Mouse (Mus musculus) limb, embryonic 12.5 days (tissue): ENCODE results near the gene Epo. TPM values are rescaled to one million over a fixed set of nuclear protein-coding genes. Genes with fewer than 3 reads are reported as not detected.

Experiments
- ATAC-seq: fragments of 200-750 bp; cut with Nextera tagmentation; 2 replicates; pipeline ENCODE4 v1.8.0; 2017; ENCODE audit warnings: low read depth, moderate TSS enrichment; ENCODE audit not compliant: insufficient number of reproducible peaks, insufficient read depth, low FRiP score, low TSS enrichment
- H3K27ac ChIP-seq: fragments of 300-500 bp; sonication (generic); 2 replicates; pipeline ENCODE4 v1.5.1; 2016; ENCODE audit warnings: mild to moderate bottlenecking, moderate library complexity
- H3K27me3 ChIP-seq: fragments of 300-500 bp; sonication (generic); 2 replicates; pipeline ENCODE4 v1.6.1; 2016; ENCODE audit warnings: mild to moderate bottlenecking, moderate library complexity
- H3K36me3 ChIP-seq: fragments of 300-500 bp; sonication (generic); 2 replicates; pipeline ENCODE4 v1.6.1; 2016; ENCODE audit warnings: mild to moderate bottlenecking, moderate library complexity
- H3K4me1 ChIP-seq: fragments of 300-500 bp; sonication (generic); replicated peaks from 2 replicates; pipeline ENCODE4 v1.6.1; 2016
- H3K4me2 ChIP-seq: fragments of 300-500 bp; sonication (generic); 2 replicates; pipeline ENCODE4 v1.6.1; 2016; ENCODE audit warnings: mild to moderate bottlenecking, moderate library complexity
- H3K4me3 ChIP-seq: fragments of 300-500 bp; sonication (generic); replicated peaks from 2 replicates; pipeline ENCODE4 v1.5.1; 2016; ENCODE audit warnings: mild to moderate bottlenecking
- H3K9ac ChIP-seq: fragments of 300-500 bp; sonication (generic); replicated peaks from 2 replicates; pipeline ENCODE4 v1.6.1; 2016; ENCODE audit warnings: mild to moderate bottlenecking, moderate library complexity
- H3K9me3 ChIP-seq: fragments of 300-500 bp; sonication (generic); 2 replicates; pipeline ENCODE4 v1.6.1; 2016; ENCODE audit warnings: mild to moderate bottlenecking, moderate library complexity
- WGBS: fragments of 180-500 bp; shearing (Covaris S2); methylation state at CpG from one replicate; pipeline ENCODE4 v1.1.7; 2016; 5-methylcytosine and 5-hydroxymethylcytosine counted together
- polyA plus RNA-seq: library from polyadenylated mRNA; unstranded; fragments of >200 nt; fragmentation: Nextera tagmentation; extraction: Ambion mirVana; gene quantifications from 2 replicates; pipeline ENCODE4 v1.2.1, GENCODE M21; 2016

The Epo gene
- polyA plus RNA-seq, 1 experiment from 2014 or later: 0.71 TPM

GRCm38 (mm10) chr5:137501709-137502666, 31.1 kb downstream of the Epo start, which contains the start of gene Pop7:
Gene Pop7, minus strand, starts transcription at chr5:137502518.
- Histone ChIP-seq H3K4me1 (peaks cover 14% of the 10 kb centered on the region), H3K27me3 (no peaks in the 10 kb centered on the region), H3K9me3 (no peaks in the 10 kb centered on the region), H3K36me3 (peaks cover 10% of the 10 kb centered on the region; the same call in 1 of the 2 replicates), H3K9ac (peak within 1 kb of the TSS; percentile 68), H3K27ac (peak within 1 kb of the TSS; percentile 95), H3K4me3 (peak within 1 kb of the TSS; percentile 59), H3K4me2 (peak within 1 kb of the TSS; percentile 57)
- peak; percentile 93 for ATAC-seq
- WGBS: 3% methylated on average over 64 of the region's 64 CpGs

- Histone ChIP-seq H3K4me2 (no peak overlapping the region), H3K36me3 (peaks cover 10% of the 10 kb centered on the region; the same call in 1 of the 2 replicates), H3K9ac (no peak overlapping the region), H3K4me3 (no peak overlapping the region), H3K27ac (no peak overlapping the region), H3K9me3 (no peaks in the 10 kb centered on the region), H3K4me1 (peaks cover 14% of the 10 kb centered on the region), H3K27me3 (no peaks in the 10 kb centered on the region)
- ATAC-seq: no peak
- 91% methylated on average over 7 of the region's 7 CpGs for WGBS
These were observed 32.9 kb downstream of the Epo start for GRCm38 (mm10) chr5:137500186-137500585.

DNA sequence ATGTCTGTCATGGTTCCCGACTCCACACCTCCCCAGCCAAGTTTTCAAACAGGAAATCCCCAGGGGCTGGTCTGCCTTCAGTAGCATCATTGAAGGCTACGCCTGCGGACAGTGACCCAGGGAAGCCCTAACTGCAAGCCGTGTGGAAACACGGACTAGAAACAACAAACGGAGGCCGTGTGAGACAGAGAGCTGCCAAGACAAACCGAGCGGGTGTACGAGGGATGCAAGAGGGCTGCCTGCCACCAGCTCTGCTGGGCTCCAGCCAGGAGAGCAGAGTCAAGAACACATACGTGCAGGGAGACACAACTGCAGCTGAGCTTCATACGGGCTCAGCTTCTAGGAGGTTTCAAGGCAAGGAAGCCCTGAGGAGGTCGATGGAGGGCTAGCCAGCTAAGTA, 39.2 kb downstream of the Epo start:
- WGBS: 83% methylated on average over 13 of the region's 13 CpGs
- no peak overlapping the region for H3K27ac ChIP-seq
- ATAC-seq: no peak

GRCm38 (mm10) chr5:137491559-137491958, 41.5 kb downstream of the Epo start:
- Histone ChIP-seq H3K27me3 (peaks cover 3% of the 10 kb centered on the region), H3K4me1 (peaks cover 9% of the 10 kb centered on the region; the same call in 1 of the 2 replicates), H3K4me2 (no peak overlapping the region; the same call in 1 of the 2 replicates), H3K9me3 (no peaks in the 10 kb centered on the region), H3K4me3 (no peak overlapping the region), H3K27ac (peak overlapping the region; percentile 45; the same call in 1 of the 2 replicates), H3K9ac (no peak overlapping the region), H3K36me3 (no peaks in the 10 kb centered on the region)
- WGBS: 40% methylated on average over 4 of the region's 4 CpGs
- no peak for ATAC-seq

More for the DNA sequence above, 39.2 kb downstream of the Epo start:
- Histone ChIP-seq H3K4me1 (peaks cover 9% of the 10 kb centered on the region; the same call in 1 of the 2 replicates), H3K9me3 (no peaks in the 10 kb centered on the region), H3K4me2 (no peak overlapping the region), H3K27me3 (no peaks in the 10 kb centered on the region), H3K9ac (0 out of 2 replicates have a peak overlapping the region, but pooled peaks have one; percentile 18), H3K4me3 (no peak overlapping the region), H3K36me3 (no peaks in the 10 kb centered on the region)

GRCm38 (mm10) chr5:137487616-137488015, 45.4 kb downstream of the Epo start:
- no peaks in the 10 kb centered on the region for H3K9me3 ChIP-seq
- no peak overlapping the region for H3K9ac ChIP-seq
- ATAC-seq: no peak
- no peak overlapping the region for H3K4me2 ChIP-seq
- H3K4me1 ChIP-seq: peaks cover 25% of the 10 kb centered on the region
- WGBS: 85% methylated on average over 7 of the region's 7 CpGs
- H3K4me3 ChIP-seq: no peak overlapping the region
- H3K36me3 ChIP-seq: no peaks in the 10 kb centered on the region
- no peak overlapping the region for H3K27ac ChIP-seq
- H3K27me3 ChIP-seq: peaks cover 19% of the 10 kb centered on the region

DNA sequence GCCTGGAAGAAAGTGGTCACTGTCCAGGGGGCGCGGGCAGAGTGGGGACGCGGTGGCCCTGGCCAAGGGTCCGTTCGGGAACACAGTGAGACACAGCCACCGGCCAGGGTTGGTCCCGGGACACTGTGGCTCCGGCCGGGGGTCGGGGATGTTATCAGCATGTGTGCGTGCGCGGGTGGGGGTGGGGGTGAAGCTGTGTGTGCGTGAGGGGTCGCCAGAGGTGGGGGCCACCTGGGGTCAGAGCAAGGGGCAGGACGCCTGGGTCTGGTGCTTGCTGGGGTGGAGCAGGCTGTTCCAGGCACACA, 47.2 kb downstream of the Epo start:
- peak overlapping the region; percentile 71 for H3K4me2 ChIP-seq
- H3K9ac ChIP-seq: peak overlapping the region; percentile 61
- 2% methylated on average over 17 of the region's 17 CpGs for WGBS
- H3K4me1 ChIP-seq: peaks cover 16% of the 10 kb centered on the region
- no peaks in the 10 kb centered on the region for H3K36me3 ChIP-seq
- ATAC-seq: no peak
- peaks cover 19% of the 10 kb centered on the region for H3K27me3 ChIP-seq
- H3K9me3 ChIP-seq: no peaks in the 10 kb centered on the region
- H3K27ac ChIP-seq: no peak overlapping the region
- peak overlapping the region; percentile 38 for H3K4me3 ChIP-seq

- H3K27me3 ChIP-seq: peaks cover 19% of the 10 kb centered on the region
- H3K4me2 ChIP-seq: peak overlapping the region; percentile 71
- no peaks in the 10 kb centered on the region for H3K9me3 ChIP-seq
- no peak overlapping the region for H3K27ac ChIP-seq
- H3K4me3 ChIP-seq: peak overlapping the region; percentile 38
- no peak for ATAC-seq
- peaks cover 16% of the 10 kb centered on the region for H3K4me1 ChIP-seq
- no peaks in the 10 kb centered on the region for H3K36me3 ChIP-seq
- peak overlapping the region; percentile 61 for H3K9ac ChIP-seq
- WGBS: 7% methylated on average over 30 of the region's 30 CpGs
These were observed 47.8 kb downstream of the Epo start for GRCm38 (mm10) chr5:137485071-137485850.

GRCm38 (mm10) chr5:137481897-137482296, 51.1 kb downstream of the Epo start:
- H3K27me3 ChIP-seq: peaks cover 19% of the 10 kb centered on the region
- WGBS: 31% methylated on average over 8 of the region's 8 CpGs
- H3K4me3 ChIP-seq: no peak overlapping the region
- no peak for ATAC-seq
- no peak overlapping the region for H3K9ac ChIP-seq
- H3K36me3 ChIP-seq: no peaks in the 10 kb centered on the region
- H3K4me2 ChIP-seq: no peak overlapping the region
- peaks cover 16% of the 10 kb centered on the region for H3K4me1 ChIP-seq
- no peak overlapping the region for H3K27ac ChIP-seq
- H3K9me3 ChIP-seq: no peaks in the 10 kb centered on the region

- Histone ChIP-seq H3K27ac (no peak overlapping the region), H3K27me3 (peaks cover 12% of the 10 kb centered on the region; the same call in 1 of the 2 replicates), H3K36me3 (no peaks in the 10 kb centered on the region), H3K4me2 (no peak overlapping the region), H3K4me1 (peaks cover 13% of the 10 kb centered on the region), H3K4me3 (no peak overlapping the region), H3K9me3 (no peaks in the 10 kb centered on the region), H3K9ac (no peak overlapping the region)
- ATAC-seq: no peak
These were observed 51.9 kb downstream of the Epo start for GRCm38 (mm10) chr5:137481138-137481537.

DNA sequence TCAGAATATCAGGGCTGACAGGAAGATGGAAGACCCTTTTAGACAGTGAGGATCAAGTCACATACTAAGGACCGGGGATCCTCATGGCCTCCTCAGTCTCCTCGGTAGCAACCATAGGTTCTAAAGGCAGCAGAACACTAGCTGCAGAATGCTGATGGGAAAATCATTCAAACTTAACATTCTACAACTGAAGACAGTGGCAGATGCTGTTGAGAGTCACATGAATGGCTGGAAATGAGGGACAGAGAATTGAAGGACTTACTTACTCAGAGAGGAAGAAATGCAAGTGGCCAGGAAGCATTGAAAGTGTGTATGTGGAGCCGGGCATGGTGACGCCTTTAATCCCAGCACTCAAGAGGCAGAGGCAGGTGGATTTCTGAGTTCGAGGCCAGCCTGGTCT, 56.1 kb downstream of the Epo start, which contains the start of gene Zan:
TSS of gene Zan (minus strand) at position 101 of the 400 bp plus-strand sequence.
- no peak within 1 kb of the TSS for H3K4me3 ChIP-seq
- no peak for ATAC-seq

GRCm38 (mm10) chr5:137474351-137474750, 58.7 kb downstream of the Epo start:
- no peak overlapping the region for H3K27ac ChIP-seq
- no peak for ATAC-seq

More for the DNA sequence above, 56.1 kb downstream of the Epo start, which contains the start of gene Zan:
- Histone ChIP-seq H3K4me2 (no peak within 1 kb of the TSS), H3K27me3 (no peaks in the 10 kb centered on the region), H3K27ac (no peak within 1 kb of the TSS), H3K9ac (no peak within 1 kb of the TSS), H3K36me3 (no peaks in the 10 kb centered on the region), H3K4me1 (no peaks in the 10 kb centered on the region), H3K9me3 (no peaks in the 10 kb centered on the region)
- WGBS: 84% methylated on average over 5 of the region's 5 CpGs

More at GRCm38 (mm10) chr5:137474351-137474750, 58.7 kb downstream of the Epo start:
- Histone ChIP-seq H3K27me3 (no peaks in the 10 kb centered on the region), H3K36me3 (no peaks in the 10 kb centered on the region), H3K4me1 (no peaks in the 10 kb centered on the region), H3K9ac (no peak overlapping the region), H3K9me3 (no peaks in the 10 kb centered on the region), H3K4me2 (no peak overlapping the region), H3K4me3 (no peak overlapping the region)
- 33% methylated on average over 2 of the region's 2 CpGs for WGBS
